Mouse (Mus musculus): ENCODE results near the gene F10.
A peak's percentile ranks its signal among the peaks of the same experiment; 100 is the strongest.
"Not testable (repeated sequence)": the region's sequence is repeated elsewhere in the genome, so short reads cannot be mapped to it uniquely, and the experiment has no call there.

Gene F10

DNA sequence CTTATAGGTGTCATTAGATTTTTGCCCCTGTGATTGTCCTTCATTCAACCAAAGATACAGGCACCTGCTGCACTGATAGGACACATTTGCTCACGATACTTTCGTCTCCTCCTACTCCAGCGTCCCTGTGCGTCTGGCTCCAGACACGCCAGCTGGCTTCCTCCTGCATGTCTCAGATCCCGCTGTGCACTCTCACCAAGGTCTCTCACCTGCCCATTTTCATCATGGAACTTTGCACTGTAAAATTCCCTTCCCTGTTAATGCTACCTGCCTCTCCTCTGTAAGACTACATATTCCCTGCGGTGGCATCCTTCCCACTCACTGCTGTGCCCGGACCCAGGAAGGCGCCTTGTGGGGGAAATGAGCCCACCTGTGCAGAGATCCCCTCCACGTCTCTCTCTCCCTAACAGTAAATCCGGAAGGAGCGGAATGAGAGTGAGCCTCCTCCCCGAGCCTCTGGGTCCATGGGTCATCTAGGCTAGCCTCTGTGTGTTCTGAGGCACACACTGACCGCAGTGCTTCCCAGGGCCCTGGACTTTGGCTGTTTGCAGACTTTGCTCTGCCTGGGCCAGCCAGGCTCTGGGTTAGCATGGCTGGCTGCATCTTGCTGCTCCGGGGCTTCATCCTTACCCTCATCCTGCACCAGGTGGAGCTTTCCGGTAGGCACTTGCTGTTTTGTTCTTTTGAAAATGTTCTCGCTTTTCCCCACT, 23.5 kb downstream of the F10 start, which contains the start of gene Proz:
Gene Proz, plus strand, starts transcription at position 474 of the 710 bp plus-strand sequence.
- no peak for DNase-seq (ENCODE audit: low read depth, low spot score)

DNA sequence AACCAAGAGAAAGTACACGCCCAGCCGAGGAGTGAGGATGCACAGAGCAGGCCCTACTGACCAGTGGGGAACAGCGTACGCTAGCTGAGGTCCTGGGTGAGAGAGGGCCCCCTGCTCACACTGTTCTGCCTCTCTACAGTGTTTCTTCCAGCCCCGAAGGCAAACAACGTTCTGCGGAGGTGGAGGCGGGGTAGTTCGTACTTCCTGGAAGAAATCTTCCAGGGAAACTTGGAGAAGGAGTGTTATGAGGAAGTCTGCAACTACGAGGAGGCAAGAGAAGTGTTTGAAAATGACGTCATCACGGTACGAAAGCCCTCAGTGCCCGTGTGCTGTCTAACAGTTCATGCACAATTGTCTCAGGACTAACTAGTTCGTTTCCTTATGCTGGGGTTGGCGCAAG, 26.0 kb downstream of the F10 start:
- DNase-seq (ENCODE audit: low read depth, low spot score) = no peak

DNA sequence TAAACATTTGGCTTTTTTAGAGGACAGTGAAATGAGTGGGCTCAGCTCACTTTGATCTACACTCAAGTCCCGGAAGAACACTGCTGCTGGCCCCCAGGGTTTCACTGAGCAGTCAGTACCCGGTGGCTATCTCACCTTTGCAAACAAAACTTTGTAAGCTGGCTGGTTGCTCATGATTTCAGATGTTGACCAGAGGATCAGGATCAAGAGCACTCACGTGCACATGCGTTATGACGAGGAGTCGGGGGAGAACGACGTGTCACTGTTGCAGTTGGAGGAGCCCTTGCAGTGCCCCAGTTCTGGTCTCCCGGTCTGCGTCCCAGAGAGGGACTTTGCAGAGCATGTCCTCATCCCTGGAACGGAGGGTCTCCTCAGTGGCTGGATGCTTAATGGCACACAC, 36.1 kb downstream of the F10 start:
- DNase-seq (ENCODE audit: low read depth, low spot score) = no peak

DNA sequence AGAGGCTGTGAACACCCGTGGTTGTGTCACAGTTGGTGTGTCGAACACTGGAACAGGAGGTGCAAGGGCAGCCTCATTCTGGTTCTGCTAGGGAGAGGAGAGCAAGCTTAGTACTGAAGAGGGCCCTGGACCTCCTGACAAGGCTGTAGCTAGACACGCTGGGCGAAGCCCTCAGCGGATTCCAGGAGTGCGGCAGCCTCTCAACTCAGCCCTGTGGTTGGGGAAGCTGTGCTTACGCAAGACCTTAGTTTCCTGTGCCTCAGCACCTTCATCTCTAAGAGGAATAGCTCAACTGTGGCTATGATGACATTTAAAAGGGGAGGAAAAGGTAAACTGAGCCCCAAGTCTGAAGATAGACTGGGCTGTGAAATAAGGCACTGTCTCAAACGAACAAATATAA, 37.9 kb downstream of the F10 start:
- no peak for DNase-seq (ENCODE audit: low read depth, low spot score)

DNA sequence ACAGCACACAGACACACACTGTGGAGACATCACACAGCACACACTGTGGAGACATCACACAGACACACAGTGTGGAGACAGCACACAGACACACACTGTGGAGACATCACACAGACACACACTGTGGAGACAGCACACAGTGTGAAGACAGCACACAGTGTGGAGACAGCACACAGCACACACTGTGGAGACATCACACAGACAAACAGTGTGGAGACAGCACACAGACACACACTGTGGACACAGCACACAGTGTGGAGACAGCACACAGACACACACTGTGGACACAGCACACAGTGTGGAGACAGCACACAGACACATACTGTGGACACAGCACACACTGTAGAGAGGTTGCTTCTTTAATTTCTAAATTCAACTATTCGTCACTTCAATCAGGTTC, 38.5 kb downstream of the F10 start:
- not testable (repeated sequence) for DNase-seq (ENCODE audit: low read depth, low spot score)

DNA sequence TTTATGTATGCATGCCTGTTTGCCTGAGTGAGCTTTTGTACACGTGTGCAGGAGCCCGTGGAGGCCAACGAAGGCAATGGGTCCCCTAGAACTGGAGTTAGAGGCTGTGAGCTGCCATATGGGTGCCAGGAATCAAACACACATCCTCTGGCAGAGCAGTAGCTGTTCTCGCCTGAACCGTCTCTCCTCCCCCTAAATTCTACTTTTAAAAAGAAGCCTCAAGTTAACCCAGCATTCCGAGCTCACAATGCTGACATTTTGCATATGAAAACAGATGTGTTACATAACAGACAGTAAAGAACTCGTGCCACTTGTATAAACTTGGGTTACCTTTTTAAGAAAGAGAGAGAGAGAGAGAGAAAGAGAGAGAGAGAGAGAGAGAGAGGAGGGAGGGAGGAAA, 40.4 kb downstream of the F10 start:
- DNase-seq (ENCODE audit: low read depth, low spot score) = no peak

DNA sequence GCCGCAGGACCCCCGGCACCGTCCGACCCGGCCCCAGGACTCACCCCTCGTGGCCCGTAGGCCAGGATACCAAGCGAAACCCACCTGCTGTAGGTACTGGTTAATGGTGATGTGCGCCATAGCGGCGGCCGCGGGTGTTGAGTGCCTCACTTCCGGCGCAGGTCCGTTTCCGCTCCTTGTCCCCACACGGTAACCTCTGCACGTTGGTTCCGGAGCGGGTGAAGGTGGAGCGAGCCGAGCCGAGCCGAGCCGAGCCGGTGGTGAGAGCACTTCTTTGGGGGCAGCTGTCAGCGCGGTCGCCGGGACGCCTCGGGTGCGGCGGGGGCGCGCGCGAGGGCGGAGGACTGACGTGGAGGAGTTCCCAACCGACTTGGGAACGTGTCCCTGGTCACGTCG, 67.6 kb downstream of the F10 start:
- DNase-seq (ENCODE audit: low read depth, low spot score) = peak; percentile 92

DNA sequence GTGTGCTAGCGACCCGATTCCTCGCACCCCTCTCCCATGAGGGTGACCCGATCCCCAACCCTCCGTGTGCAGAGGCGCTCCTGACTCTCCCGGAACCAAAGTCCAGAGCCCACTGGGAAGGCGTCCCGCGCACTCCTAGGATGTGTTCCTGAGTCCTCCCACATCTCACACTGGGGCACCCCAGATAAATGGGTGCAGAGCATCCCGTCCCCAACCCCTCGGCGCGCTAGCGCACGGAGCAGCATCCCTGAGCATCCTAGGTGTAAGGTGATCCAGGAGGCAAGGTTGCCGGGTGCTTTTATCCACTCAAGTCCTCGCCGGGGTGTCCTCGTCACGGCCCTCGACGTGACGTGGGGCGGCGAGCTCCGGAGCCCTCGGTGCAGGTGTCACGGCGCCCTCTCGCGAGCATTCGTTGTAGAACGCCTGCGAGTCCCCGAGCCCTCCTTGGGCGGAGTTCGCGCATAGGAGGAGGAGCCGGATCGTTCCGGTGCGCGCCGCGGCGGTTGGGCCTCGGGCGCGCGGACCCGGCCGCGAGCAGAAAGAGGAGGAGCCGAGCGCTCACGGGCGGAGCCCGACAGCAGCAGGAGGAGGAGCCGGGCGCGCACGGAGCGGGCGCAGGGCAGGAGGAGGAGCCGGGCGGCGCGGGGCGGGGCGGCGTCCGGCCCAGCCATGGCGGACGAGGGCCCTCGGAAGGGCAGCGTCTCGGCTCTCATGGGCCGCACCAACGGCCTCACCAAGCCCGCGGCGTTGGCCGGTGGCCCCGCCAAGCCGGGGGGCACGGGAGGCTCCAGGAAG, 68.2 kb downstream of the F10 start, which contains the start of the genes Pcid2 and Cul4a:
Gene Pcid2, minus strand, starts transcription at position 373 of the 795 bp plus-strand sequence.
Gene Cul4a, plus strand, starts transcription at position 535 of the 795 bp plus-strand sequence.
- DNase-seq (ENCODE audit: low read depth, low spot score) = peak; percentile 97

DNA sequence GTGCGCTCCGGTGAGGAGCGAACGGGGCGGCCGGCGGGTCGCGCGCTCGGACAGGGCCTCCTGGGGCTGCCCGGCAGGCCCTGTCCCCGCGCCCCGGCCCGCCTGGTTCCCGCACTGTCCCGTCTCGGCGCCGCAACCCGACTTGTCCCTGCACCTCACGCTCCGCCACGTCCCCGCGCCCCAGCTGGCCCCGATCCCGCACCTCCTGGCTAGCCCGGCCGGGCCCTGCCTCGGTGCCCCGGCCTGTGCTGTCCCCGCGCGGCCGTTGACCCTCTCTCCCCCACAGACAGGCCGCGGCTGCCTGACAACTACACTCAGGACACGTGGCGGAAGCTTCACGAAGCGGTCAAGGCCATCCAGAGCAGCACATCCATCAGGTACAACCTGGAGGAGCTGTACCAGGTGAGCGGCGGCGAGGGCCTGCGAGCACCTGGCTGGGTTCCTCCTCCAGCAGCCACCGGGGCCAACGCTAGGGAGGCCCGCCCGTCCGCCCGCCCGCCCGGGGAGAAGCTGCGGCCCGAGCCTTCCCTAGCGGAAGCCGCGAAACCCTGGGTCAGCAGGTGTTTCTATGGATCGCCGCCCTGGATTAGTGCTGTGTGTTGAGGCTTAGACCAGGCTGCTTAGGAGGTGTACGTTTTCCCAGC, 68.9 kb downstream of the F10 start:
- peak; percentile 51 for DNase-seq (ENCODE audit: low read depth, low spot score)
